Mouse (Mus musculus) kidney, adult 9 months (tissue): ENCODE data around the gene Polr1c.

Experiments
- DNase-seq: peaks from one replicate; pipeline ENCODE4 v3.0.0; 2022

Gene Polr1c

GRCm38 (mm10) chr17:46265502-46265901, 17.6 kb upstream of the Polr1c start:
- no peak for DNase-seq

- DNase-seq: no peak
Observed at GRCm38 (mm10) chr17:46262201-46262694, 14.4 kb upstream of the Polr1c start.

- no peak for DNase-seq
Observed at GRCm38 (mm10) chr17:46259675-46260074, 11.8 kb upstream of the Polr1c start.

DNA sequence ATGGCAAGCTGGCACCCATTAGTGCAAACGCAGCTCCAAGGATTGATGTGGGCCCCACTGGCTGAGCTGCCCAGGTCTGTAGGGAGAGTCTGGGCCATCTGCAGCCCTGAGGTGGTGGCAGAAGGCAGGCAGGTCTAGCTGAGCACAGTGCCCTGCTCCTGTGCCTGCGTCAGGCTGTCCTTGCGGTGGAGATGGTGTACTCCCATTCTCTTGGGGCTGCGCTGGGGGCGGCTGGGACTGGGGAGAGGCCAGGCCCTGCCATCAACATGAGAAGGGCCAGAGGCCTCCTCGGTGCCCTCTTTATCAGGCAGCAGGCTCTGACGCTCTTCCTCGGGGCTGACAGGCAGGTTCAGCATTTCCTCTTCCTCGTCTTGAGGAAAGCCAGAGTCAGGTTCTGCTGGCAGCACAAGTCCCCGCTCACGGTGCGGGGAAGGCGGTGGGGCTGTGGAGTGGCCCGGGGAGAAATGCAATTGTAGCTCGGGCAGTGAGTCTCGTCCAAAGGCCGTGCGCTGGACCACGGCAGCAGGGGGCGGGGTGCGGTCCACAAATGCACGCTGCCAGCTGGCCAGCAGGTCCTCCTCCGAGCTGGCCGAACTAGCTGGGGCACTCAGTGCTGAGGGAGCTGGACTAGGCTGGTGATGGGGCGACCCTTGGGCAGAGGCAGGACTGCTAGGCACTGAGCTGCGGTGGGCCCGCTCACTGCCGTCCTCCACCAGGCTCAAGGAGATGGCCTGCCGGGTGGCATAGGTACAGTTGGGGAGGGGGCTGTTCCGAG, 10.6 kb upstream of the Polr1c start:
- no peak for DNase-seq

DNA sequence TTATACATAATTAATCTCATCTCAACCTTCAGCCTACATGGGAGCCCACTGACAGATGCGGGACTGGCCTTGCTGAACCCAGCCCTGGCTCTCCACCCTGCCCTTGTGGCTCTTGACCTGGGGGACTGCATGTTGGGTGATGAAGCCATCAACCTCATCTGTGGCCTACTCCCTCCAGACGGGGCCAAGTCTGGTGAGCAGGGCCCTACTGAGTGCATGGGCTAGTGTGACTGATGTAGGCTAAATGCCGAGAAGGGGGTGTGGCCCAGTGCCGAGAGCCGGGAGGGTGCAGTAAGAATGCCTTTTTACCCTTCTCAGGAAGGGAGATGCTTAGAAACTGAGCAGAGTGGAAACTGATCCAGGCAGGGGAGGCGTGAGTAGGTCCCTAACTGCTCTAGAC, 7.3 kb upstream of the Polr1c start:
- no peak for DNase-seq

DNA sequence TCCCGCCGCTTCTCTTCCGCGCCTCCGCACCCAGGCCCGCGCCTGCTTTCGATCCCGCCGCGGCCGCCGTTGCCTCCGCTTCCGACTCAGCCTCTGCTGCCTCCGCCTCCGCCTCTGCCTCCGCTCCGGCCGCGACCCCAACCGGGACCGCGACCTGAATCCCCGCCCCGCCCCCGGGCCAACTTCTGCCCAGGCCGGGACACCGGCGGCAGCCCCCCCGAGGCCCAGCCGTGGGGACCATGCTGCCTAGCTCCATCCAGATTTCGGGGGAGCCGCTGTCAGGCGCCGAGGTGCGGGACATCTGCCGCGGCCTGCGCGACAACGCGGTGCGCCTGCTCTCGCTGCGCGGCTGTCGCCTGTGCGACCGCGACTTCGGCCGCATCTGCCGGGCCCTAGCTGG, 6.3 kb upstream of the Polr1c start:
- no peak for DNase-seq

GRCm38 (mm10) chr17:46253452-46254084, 5.7 kb upstream of the Polr1c start, which contains the start of gene Lrrc73:
Gene Lrrc73 (plus strand): TSS chr17:46253531.
- DNase-seq: peak; percentile 87

DNA sequence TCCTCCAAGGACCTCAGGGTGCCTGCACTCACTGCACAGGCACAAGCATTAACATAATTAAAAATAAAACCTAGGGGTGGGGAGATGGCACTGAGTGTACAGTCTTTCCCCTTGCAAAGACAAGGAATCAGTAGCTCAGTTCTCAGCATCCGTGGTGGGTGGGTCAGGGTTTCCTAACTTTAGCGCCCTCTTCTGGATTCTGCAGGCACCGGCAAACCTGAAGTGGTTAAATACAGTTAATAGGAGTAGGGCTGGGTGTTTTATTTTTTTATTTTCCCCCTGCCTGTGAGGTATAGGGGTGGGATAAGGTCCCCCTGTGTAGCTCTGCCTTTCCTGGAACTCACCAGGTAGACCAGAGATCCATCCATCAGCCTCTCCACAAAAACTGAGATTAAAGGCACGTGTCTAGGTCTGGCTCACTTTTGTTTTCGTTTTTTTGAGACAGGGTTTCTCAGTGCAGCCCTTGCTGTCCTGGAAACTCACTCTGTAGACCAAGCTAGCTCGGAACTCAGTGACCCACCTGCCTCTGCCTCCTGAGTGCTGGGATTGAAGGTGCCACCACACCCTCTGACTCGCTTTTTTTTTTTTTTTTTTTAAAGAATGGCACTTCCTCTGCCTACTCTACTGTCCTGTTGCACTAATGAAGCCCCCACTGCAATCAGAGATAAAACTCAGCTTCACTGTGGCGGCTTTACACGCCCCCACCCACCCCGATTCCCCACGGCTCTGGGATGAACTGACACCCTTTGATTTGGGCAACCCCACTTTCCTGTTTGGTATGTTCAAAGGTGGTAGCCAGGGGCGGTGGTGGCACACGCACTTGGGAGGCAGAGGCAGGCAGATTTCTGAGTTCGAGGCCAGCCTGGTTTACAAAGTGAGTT, 5.0 kb upstream of the Polr1c start:
- peak; percentile 55 for DNase-seq

- no peak for DNase-seq
Observed at GRCm38 (mm10) chr17:46251174-46251573, 3.3 kb upstream of the Polr1c start.

- DNase-seq: no peak
Observed at GRCm38 (mm10) chr17:46248189-46248522, 302 bp upstream of the Polr1c start.

GRCm38 (mm10) chr17:46244579-46244978, 3.3 kb downstream of the Polr1c start:
- DNase-seq: no peak

DNA sequence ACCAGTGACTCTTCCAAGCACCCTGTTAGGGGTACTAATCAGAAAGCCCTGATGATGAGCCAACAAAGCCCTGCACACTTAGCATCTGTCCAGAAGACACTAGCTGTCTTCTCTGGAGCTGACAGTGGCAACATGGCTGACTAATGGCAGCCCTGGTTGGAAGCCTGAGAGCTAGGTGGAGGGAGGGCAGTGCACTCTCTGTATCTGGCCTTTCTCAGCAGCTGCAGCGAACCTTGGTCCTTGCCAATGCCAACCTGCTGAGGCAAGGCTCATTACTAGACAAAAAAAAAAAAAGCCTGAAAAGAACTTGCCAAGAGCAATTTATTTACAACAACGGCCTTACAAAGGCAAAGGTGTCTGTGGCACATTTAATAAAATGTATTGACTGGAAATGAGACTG, 4.2 kb downstream of the Polr1c start:
- peak; percentile 62 for DNase-seq

GRCm38 (mm10) chr17:46242993-46243392, 4.9 kb downstream of the Polr1c start:
- no peak for DNase-seq

DNA sequence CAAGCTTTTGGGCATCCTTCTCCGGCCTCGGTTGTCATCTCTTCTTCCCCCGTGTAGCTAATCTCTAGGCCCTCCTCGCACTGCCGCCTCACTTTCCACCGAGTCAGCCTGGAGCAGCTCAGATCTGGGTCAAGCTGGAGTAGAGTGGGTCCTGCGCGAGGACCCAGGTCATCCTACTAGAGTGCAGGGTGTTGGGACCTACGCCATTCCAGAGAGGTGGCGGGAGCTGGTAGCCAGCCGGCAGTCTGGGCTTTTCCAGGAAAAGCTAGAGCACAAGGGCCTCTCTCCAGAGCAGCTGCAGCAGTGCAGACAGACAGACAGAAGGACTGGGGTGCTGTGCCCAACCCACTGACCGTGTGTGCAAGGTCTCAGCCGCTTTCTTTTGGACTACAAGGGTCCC, 5.6 kb downstream of the Polr1c start:
- no peak for DNase-seq

- DNase-seq: no peak
Observed at GRCm38 (mm10) chr17:46241471-46241870, 6.4 kb downstream of the Polr1c start.

- DNase-seq: no peak
Observed at GRCm38 (mm10) chr17:46239516-46240114, 8.2 kb downstream of the Polr1c start.

- DNase-seq: no peak
Observed at GRCm38 (mm10) chr17:46237480-46237879, 10.4 kb downstream of the Polr1c start.

DNA sequence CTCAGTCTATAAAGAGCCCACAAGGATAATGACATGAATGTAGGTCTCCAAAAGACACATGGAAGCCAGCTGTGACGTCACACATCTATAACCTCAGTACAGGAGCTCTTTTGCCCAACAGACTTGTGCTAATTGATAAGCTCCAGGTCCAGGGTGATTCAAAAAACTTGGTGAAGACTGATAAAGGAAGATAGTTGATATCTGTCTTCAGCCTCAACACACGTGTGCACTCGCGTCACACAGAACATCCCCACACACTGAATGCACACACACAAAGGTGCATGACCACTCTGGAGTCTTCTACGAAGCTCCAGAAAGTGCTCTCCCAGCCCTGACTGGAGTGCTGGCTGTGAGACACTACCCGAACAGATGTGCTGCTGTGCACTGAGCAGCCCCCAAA, 10.8 kb downstream of the Polr1c start:
- DNase-seq: no peak

DNA sequence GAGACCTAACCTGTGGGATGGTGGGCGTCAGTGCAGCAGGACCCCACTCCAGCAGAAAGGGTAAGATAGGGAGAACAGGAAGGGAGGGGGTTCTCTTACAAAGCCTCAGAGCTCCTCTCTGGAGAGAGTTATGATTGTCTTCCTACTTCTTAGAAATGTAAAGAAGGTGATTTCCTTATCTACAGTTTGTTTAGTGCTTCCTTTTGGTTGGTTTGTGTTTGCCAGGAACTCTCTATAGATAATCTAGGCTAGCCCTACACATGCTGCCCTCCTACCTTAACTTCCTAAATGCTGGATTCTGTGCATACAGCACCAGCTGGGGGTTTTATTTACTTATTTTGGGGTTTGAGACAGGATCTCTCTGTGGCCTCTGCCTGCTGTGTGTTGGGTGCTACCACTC, 11.8 kb downstream of the Polr1c start:
- no peak for DNase-seq

DNA sequence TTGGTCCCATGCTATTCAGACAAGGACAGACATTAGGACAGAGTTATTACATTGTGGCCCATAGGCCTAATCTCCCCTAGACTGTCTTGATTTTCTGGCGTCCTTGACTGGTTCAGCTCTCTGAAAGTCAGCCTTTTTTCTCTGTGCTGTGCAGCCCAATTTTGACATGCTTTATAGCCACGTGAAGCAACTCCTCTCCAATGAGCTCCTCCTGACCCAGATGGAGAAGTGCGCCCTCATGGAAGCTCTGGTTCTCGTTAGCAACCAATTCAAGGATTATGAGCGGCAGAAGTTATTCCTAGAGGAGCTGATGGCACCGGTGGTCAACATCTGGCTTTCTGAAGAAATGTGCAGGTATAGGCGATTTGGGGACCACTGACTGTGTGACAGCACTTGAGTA, 20.3 kb downstream of the Polr1c start:
- no peak for DNase-seq

GRCm38 (mm10) chr17:46221601-46222000, 26.3 kb downstream of the Polr1c start:
- no peak for DNase-seq

DNA sequence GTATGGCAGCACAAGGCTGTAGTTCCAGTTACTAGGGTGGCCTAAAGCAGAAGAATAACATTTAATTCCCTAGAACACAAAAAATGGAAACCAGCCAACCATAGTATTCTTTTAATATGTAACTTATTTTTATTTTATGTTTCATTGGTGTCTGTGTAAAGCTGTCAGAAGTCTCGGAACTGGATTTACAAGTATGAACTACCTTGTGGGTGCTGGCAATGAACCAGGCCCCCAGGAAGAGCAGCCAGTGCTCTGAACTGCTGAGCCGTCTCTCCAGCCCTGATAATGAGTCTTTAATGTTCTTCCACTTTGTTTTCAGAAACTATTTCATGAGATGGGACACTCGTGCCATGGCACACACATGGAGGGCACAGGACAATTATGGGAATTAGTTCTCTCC, 37.3 kb downstream of the Polr1c start:
- peak; percentile 9 for DNase-seq

- DNase-seq: peak; percentile 57
Observed at GRCm38 (mm10) chr17:46206676-46207075, 41.2 kb downstream of the Polr1c start.
